Mouse (Mus musculus) layer of hippocampus, postnatal 36 days (tissue): ENCODE data around the gene Rpgrip1l. TPM values are rescaled to one million over a fixed set of nuclear protein-coding genes. Genes with fewer than 3 reads are reported as not detected.

ENCODE experiments used
- DNase-seq, 2 experiments: peaks; one replicate each; pipeline ENCODE4 v3.0.0; 2022
- total RNA-seq, 2 experiments: library from RNA; stranded (reverse); gene quantifications; 2 replicates each; pipeline ENCODE4 v1.2.3; 2021

The Rpgrip1l gene
- total RNA-seq, 2 experiments from 2014 or later, result 27.6 to 30.1 TPM

DNA sequence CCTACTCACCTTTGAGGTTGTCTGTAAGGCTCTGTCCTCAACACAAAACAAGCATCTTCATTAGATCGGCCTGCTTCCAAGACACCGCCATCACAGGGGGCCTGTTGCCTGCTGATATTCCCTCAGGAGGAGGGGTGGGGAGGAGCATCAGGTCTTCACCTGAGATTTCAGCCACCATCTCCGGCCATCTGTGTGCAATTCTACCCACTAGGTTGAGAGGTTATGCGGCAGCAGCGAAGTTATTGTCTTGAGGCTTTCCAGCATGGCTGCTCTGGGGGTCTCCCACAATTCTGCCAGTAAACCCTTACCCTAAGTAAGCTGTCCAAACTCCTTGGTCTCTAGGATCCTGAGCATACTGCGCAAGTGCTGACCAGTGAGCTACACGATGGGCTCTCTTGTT lies 113.2 kb downstream of the Rpgrip1l start, which contains the start of gene Aktip:
Gene Aktip (minus strand): TSS at position 101 of the 400 bp plus-strand sequence.
- DNase-seq, result no peak

DNA sequence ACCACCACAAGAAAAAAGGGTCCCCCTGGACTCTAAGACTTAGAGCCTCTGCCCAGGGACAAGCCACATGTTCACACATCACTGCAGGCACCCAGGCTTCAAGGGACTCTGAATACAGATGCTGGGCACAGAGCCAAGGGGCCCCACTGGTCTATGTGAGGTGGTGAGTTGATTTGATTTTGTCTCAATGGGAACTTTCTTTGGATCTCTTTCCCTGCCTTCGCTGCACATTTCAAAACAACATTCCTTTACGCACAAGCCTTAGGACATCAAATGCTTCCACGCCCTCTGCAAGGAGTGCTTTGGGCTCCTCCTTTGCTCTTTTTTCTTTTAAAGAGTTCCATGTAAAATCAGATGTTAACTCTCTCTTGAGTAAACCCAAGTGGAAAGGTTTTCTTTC lies 115.0 kb downstream of the Rpgrip1l start:
- no peak for DNase-seq

DNA sequence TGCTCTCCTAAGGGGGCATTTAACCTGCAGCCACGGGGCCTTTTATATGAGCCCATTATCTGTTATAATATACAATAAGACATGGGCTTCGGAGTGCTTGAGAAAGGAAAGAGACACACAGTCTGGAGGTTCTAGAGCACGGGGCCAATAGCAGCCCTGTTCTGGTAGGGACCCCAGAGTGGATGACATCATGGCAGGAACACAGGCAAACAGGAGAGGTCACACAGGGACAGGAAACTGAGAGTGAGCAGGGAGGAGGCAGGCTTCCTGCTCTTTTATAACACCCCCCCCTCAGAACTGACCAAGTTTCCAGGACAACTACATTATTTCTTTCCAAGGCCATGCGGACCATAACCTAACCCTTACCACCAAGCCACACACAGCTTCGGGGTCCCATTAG lies 115.8 kb downstream of the Rpgrip1l start:
- DNase-seq, result no peak

DNA sequence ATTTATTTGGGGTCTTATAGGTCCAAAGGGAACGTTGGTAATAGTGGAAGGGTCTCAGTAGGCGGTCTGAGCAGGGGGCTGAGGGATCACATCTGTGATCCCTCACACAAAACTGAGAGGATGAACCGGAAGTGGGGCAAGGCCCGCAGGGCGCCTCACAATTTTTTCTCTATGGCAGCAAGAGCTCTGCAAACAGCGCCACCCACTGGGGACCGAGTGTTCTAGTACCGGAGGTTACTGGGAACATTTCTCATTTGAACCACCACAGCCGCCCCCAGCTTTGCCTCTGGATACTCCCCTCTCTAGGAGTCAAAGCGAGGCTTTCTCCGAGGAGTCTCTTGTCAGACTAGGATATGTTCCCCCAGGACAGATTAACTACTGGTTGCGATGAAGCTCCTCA lies 116.4 kb downstream of the Rpgrip1l start:
- no peak for DNase-seq

DNA sequence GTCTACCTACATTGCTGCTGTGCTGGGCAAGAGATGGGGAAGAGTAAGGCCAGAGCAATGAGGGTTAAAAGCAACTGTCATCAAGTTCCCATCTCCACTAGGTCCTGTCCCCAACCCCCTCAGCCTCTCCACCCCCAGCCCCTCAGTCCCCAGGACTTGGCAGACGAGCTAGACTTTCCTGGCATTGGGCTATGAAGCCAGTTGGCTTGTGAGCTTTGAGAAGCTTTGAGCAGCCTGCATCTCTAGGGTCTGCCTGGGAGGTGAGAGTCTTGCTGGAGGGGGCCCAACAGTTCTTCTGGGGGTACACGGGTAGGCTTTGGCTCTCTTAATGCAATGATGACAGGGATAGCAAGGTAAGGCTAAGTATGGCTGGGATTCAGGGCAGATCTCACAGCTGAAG lies 119.0 kb downstream of the Rpgrip1l start:
- no peak for DNase-seq

DNA sequence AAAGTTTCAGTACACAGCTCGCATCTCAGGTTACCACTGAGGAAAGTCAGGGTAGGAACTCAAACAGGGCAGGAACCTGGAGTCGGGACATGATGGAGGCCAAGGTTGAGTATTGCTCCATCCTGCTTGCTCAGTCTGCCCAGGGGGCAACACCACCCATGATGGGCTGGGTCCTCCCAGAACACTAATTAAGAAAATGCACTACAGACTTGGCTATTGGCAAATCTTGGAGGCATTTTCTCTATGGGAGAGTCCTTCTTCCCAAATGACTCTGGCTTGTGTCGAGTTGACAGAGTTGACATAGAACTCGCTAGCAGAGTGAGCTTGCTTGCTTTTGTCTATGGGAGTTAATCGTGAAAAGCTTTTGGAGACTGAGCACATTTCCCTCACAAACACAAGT lies 120.1 kb downstream of the Rpgrip1l start:
- no peak for DNase-seq

DNA sequence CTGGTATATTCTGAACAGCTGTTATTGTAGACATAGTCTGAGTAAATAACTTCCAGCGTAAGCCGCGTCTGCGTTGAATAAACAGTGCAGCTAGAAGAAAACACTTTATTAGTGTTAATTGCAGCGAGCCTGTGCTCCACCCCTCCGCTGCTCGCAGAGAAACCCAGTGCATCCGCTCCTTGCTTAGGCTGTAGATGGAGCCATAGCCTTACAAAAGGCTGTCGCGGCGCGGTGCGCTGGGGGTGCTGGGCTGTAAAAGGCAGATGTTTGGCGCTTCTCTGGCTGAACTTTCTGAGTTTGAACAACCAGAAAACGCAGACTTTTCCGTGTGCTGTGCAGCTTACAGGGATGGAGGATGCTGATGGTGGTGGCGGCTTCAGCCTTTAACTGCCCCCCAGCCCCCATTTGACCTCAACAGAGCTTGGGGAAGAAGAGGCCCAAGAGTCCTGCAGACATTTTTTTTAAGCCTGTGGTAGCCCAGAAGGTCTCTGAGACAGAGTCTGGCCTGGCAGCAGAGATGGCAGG lies 122.2 kb downstream of the Rpgrip1l start:
- peak; percentile 60 to 64 for DNase-seq

DNA sequence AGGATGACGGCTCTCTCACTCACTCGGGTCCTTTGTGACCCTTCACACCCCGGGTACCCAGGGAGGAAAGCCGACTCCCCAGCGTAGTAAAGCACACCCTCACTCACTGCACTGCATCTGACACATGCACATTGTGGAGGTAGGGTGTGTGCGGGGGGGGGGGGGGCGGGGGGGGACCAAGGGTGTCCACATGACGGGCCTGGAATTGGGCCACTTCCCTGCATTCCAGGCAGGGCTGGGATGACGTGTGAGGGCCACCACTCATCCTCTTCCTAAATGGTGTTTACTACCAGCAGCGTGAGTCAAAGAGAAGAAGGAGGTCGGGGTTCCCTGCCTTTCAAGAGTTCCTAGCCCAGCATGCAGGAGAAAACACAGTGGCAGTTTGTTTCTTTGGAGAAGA lies 124.9 kb downstream of the Rpgrip1l start:
- DNase-seq, result no peak

DNA sequence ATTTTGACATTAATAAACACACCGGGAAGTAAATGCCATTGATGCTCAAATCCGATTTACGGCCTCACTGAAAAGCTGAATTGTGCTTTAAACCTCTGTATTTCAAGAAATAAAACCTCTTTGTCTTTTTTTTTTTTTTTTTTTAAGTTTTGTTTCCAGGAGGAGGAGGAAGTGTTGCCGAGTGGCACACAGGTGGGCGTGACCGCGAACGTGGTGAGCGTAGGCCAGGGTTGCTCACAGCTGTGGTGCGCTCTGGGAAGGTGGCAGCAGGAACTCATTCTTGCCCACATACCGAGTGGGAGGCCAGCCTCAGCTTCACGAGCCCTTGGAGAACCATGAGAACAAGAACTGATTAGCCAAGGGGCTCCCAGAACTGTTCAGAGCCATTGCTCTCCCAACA lies 126.7 kb downstream of the Rpgrip1l start:
- no peak for DNase-seq

DNA sequence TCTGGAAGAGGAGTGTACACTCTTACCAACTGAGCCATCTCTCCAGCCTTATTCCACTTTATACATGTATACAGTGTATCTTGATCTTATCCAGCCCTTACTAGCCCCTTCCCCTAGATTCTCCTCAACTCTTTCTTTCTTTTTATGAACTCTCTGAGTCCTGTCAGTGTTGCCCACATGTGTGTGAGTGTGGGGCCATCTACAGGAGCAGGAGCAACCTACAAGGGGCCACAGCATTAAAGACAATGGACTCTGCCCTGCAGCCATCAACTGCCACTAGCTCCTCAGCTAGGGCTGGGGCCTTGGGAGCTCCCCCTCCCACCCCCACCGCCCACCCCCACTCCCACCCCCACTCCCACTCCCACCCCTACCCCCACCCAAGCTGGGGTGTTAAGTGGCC lies 135.4 kb downstream of the Rpgrip1l start:
- DNase-seq, result no peak

DNA sequence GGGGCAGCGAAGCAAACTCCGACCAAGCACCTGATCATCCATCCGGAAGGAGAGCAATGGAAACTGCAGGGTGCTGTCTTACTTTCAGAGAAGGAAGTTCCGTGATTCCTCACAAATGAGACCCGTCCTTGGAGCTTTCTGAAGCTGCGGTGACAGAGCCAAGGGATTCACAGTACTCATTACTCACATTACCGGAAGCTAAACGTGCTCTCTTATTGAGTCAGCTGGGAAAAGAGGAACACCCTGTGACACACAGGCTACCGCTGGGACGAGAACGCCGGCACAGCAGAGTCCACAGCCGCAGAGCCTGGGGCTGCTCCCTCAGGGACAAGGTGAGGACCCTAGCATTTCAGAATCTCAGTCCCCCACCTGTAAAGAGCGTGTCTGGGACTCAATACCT lies 136.9 kb downstream of the Rpgrip1l start:
- no peak for DNase-seq

DNA sequence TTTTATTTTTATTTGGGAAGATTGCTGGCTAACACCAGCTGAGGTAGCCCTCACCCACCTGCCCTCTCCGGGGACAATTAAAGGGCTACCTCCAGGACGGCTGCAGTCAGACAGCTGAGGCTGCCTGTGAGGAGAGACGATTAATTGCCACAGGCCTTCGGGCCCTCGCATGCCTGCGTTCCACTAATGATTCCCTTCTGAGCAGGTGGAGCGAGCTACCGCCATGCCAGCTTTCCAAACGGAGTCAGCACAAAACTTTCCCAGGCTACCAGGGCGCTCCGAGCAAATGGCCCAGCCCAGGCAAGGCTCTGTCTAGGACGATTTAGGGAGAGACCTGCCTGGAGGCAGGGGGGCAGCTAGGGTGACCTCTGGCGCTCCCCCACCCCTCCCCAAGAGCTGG lies 141.5 kb downstream of the Rpgrip1l start:
- DNase-seq, result no peak

DNA sequence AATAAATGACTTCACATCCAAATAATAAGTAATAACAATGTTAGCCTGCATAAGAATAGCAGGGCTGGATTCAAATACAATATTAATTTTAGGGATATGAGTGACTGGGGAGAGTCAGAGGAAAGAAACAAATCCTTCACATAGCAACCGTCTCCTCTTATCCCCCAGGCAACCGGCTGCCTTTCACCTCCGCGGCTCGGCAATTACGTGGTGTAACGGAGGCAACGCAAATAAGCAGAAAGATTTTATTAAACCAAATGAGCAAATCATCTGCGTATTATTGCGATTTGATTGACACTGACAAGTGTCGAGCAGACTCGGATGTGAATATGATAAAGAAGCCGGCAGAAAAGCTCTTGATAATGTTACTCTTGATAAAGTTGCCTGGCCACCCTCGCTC lies 142.1 kb downstream of the Rpgrip1l start:
- peak; percentile 31 to 45 for DNase-seq

DNA sequence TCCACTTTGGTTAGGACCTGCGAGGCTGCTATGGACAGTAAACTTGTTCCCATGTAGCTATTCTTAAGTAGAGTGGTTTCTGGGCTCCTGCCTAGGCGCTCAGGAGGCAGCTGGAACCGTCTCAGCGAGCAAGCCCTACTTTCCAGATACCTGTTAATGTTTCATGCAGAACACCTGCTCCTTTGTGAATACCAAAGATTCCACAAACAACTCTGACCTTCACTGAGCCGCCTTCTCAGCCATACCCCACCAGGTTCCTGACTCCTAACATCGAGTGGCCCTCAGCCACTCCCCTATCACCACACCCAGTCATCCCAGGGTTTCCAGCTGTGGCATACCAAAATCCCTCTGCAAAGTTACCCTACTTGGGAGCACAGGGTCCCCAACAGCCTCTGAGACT lies 142.9 kb downstream of the Rpgrip1l start:
- no peak for DNase-seq

Other genes with a start within 250 kb of the Rpgrip1l start
- gene Rbl2, start 243.2 kb downstream of the Rpgrip1l start, total RNA-seq, result 10 to 100 TPM; 36.3 to 39.5 TPM
- 100 to 1,000 TPM in 1 of 2 experiments, 10 to 100 TPM in 1; 99.8 to 102 TPM for gene Aktip, start 113.3 kb downstream of the Rpgrip1l start, total RNA-seq
- gene Fto, start 263 bp upstream of the Rpgrip1l start, total RNA-seq, result 100 to 1,000 TPM; 136 to 140 TPM